In genomic region chr4:47954576-47955305, GRCm38 (mm10) we compare ENCODE assay signal across 23 mouse cellular contexts.
DNase-seq lines count a peak whose midpoint lies in the region; ATAC-seq lines count a peak whose summit lies in the region.
"Had no signal": no experiment of that assay in that cellular context is flagged by ENCODE, and none has a peak within 500 bp of the region (broad histone marks: within the 10 kb centered on the region; RNA-seq: fewer than 3 reads in every experiment).

No protein-coding gene starts in this region.

- no peak overlapping the region for H3K4me2 ChIP-seq in embryonic facial prominence, embryonic 11.5 days (ENCODE audit: low read depth, low read length)
- H3K4me2 ChIP-seq: embryonic facial prominence, embryonic 15.5 days; heart, embryonic 13.5 days; hindbrain, embryonic 15.5 days; liver, embryonic 11.5 days; midbrain, embryonic 15.5 days had no signal

- H3K4me3 ChIP-seq in embryonic facial prominence, embryonic 11.5 days (ENCODE audit: low read depth, low read length): no peak overlapping the region
- H3K4me3 ChIP-seq: embryonic facial prominence, embryonic 15.5 days; heart, embryonic 13.5 days; hindbrain, embryonic 15.5 days; midbrain, embryonic 15.5 days; myocyte had no signal

- H3K27me3 ChIP-seq in embryonic facial prominence, embryonic 11.5 days (ENCODE audit: control insufficient read depth, insufficient read depth, low read length): no peaks in the 10 kb centered on the region
- H3K27me3 ChIP-seq: embryonic facial prominence, embryonic 15.5 days; heart, embryonic 13.5 days; hindbrain, embryonic 15.5 days; midbrain, embryonic 15.5 days had no signal

- no peaks in the 10 kb centered on the region for H3K9me3 ChIP-seq in embryonic facial prominence, embryonic 11.5 days (replicated peaks; ENCODE audit: control insufficient read depth, low read length)
- H3K9me3 ChIP-seq: embryonic facial prominence, embryonic 15.5 days; heart, embryonic 13.5 days; hindbrain, embryonic 15.5 days; midbrain, embryonic 15.5 days had no signal

- intact Hi-C loops in heart, postnatal 10 days (cut with DNase I): no loop called here

- no peaks in the 10 kb centered on the region for H3K36me3 ChIP-seq in embryonic facial prominence, embryonic 11.5 days (replicated peaks; ENCODE audit: control insufficient read depth, insufficient read depth, low read depth, low read length)
- H3K36me3 ChIP-seq: embryonic facial prominence, embryonic 15.5 days; heart, embryonic 13.5 days; hindbrain, embryonic 15.5 days; midbrain, embryonic 15.5 days had no signal

- no peak overlapping the region for H3K9ac ChIP-seq in embryonic facial prominence, embryonic 11.5 days (replicated peaks; ENCODE audit: low read length)
- H3K9ac ChIP-seq: embryonic facial prominence, embryonic 15.5 days; heart, embryonic 13.5 days; hindbrain, embryonic 15.5 days; midbrain, embryonic 15.5 days had no signal

- no peak for ATAC-seq in embryonic facial prominence, embryonic 11.5 days (replicated peaks; ENCODE audit: insufficient number of reproducible peaks, low FRiP score, low TSS enrichment, low read depth)
- ATAC-seq: forebrain, embryonic 16.5 days; midbrain, embryonic 15.5 days; Patski had no signal

- peak; percentile 61 for DNase-seq in heart, adult 11 months
- DNase-seq in heart, postnatal 10 days: no peak
- DNase-seq in Muller cell, postnatal 12 days (ENCODE audit: inconsistent ontology term): peak; percentile 78
- DNase-seq in adrenal gland, adult 8-10 months: peak; percentile 69
- DNase-seq in embryonic facial prominence, embryonic 11.5 days (ENCODE audit: low spot score): peak; percentile 45
- DNase-seq in thymus, postnatal 25 days: no peak
- no peak for DNase-seq in thymus, adult 18-20 months
- DNase-seq: cerebellum, adult 11 months; cerebellum, postnatal 36 days; heart, adult 18-20 months; heart, postnatal 36 days; kidney, adult 11 months; lung, adult 2 months; lung, postnatal 36 days; thymus, postnatal 14 days had no signal

- no peak overlapping the region for H3K27ac ChIP-seq in embryonic facial prominence, embryonic 11.5 days (replicated peaks; ENCODE audit: low read depth, low read length)
- H3K27ac ChIP-seq: embryonic facial prominence, embryonic 15.5 days; heart, embryonic 13.5 days; hindbrain, embryonic 15.5 days; midbrain, embryonic 15.5 days had no signal

- H3K4me1 ChIP-seq in embryonic facial prominence, embryonic 11.5 days (ENCODE audit: control insufficient read depth, insufficient read depth, low read length): no peaks in the 10 kb centered on the region
- H3K4me1 ChIP-seq: embryonic facial prominence, embryonic 15.5 days; heart, embryonic 13.5 days; hindbrain, embryonic 15.5 days; midbrain, embryonic 15.5 days had no signal

- 70% methylated on average over 15 of the region's 15 CpGs for WGBS in embryonic facial prominence, embryonic 11.5 days

Comparison
In these comparisons a context has a peak if more than half of its experiments do, and no peak if none do; other contexts are left out.
1. DNase-seq: peak in heart, adult 11 months (single experiment), Muller cell, postnatal 12 days (single experiment), adrenal gland, adult 8-10 months (single experiment) and embryonic facial prominence, embryonic 11.5 days (single experiment); none in heart, postnatal 10 days (0 of 2), thymus, postnatal 25 days (single experiment) and thymus, adult 18-20 months (0 of 2).